In the genomic region with DNA sequence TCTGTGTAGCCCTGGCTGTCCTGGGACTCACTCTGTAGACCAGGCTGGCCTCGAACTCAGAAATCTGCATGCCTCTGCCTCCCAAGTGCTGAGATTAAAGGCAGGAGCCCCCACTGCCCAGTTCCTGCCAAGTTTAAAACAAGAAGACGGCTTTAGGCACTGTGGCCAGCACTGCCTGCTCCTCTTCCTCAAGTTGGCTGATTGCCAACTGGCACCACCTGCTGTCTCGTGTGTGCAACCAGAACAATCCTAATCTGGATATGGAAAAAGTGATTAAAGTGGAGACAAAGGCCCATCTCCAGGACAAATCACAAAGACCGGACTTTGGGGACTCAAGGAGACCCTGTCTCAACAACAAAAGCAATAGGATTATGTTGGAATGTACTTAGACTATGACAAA, we compare ENCODE assay signal across 27 mouse cellular contexts.
DNase-seq lines count a peak whose midpoint lies in the region; ATAC-seq lines count a peak whose summit lies in the region.
"Had no signal": no experiment of that assay in that cellular context is flagged by ENCODE, and none has a peak within 500 bp of the region (broad histone marks: within the 10 kb centered on the region; RNA-seq: fewer than 3 reads in every experiment).

No protein-coding gene starts in this region.

- intact Hi-C loops in left cerebral cortex, postnatal 4 days (cut with DNase I): no loop called here
- intact Hi-C loops in left cerebral cortex, postnatal 36 days (cut with DNase I): no loop called here

- H3K9ac ChIP-seq in midbrain, embryonic 14.5 days (replicated peaks; ENCODE audit: low read length): no peak overlapping the region
- H3K9ac ChIP-seq: hindbrain, embryonic 15.5 days; limb, embryonic 15.5 days; liver, embryonic 13.5 days had no signal

- H3K36me3 ChIP-seq in midbrain, embryonic 14.5 days (ENCODE audit: control insufficient read depth, insufficient read depth, low read length): no peaks in the 10 kb centered on the region
- H3K36me3 ChIP-seq: hindbrain, embryonic 10.5 days; hindbrain, embryonic 15.5 days; limb, embryonic 10.5 days; limb, embryonic 15.5 days; liver, embryonic 13.5 days had no signal

- 17% methylated on average over 4 of the region's 4 CpGs for WGBS in midbrain, embryonic 14.5 days

- no peaks in the 10 kb centered on the region for H3K27me3 ChIP-seq in midbrain, embryonic 14.5 days (ENCODE audit: control insufficient read depth, insufficient read depth, low read length)
- H3K27me3 ChIP-seq: hindbrain, embryonic 15.5 days; limb, embryonic 15.5 days; liver, embryonic 13.5 days; Patski had no signal

- peaks cover 10% of the 10 kb centered on the region; the same call in 1 of the 2 replicates for H3K4me1 ChIP-seq in midbrain, embryonic 14.5 days (ENCODE audit: control insufficient read depth, insufficient read depth, low read length)
- H3K4me1 ChIP-seq: liver, embryonic 13.5 days had no signal

- H3K27ac ChIP-seq in midbrain, embryonic 14.5 days (replicated peaks; ENCODE audit: low read depth, low read length): no peak overlapping the region
- H3K27ac ChIP-seq: hindbrain, embryonic 10.5 days; hindbrain, embryonic 15.5 days; layer of hippocampus, adult 2 months; limb, embryonic 10.5 days; limb, embryonic 15.5 days; liver, embryonic 13.5 days had no signal

- no peaks in the 10 kb centered on the region for H3K9me3 ChIP-seq in midbrain, embryonic 14.5 days (ENCODE audit: control insufficient read depth, low read length)
- H3K9me3 ChIP-seq: hindbrain, embryonic 10.5 days; hindbrain, embryonic 15.5 days; limb, embryonic 10.5 days; limb, embryonic 15.5 days; liver, embryonic 13.5 days had no signal

- no peak overlapping the region for H3K4me2 ChIP-seq in midbrain, embryonic 14.5 days (ENCODE audit: low read length)
- H3K4me2 ChIP-seq: hindbrain, embryonic 15.5 days; limb, embryonic 15.5 days; liver, embryonic 13.5 days had no signal

- DNase-seq in cerebellum, adult 9-11 months: peak; percentile 69
- peak; percentile 9 for DNase-seq in left cerebral cortex, postnatal 4 days
- no peak for DNase-seq in left cerebral cortex, postnatal 36 days (ENCODE audit: low spot score in 2 of 2)
- peak; percentile 61 for DNase-seq in retina, postnatal 1 day
- DNase-seq in retina, embryonic 14.5 days (ENCODE audit: low spot score): no peak
- DNase-seq in midbrain, embryonic 14.5 days: peak; percentile 51
- DNase-seq in lung, adult 18-20 months: no peak
- DNase-seq: adrenal gland, postnatal 14 days; gastrocnemius, postnatal 10 days; heart, postnatal 14 days; kidney, adult 2 months; kidney, postnatal 36 days; liver, embryonic 13.5 days; lung, adult 2 months; lung, postnatal 14 days; right cerebral cortex, postnatal 25 days; thymus, adult 18-20 months; thymus, postnatal 25 days had no signal

- no peak overlapping the region for H3K4me3 ChIP-seq in midbrain, embryonic 14.5 days (replicated peaks; ENCODE audit: low read depth, low read length)
- H3K4me3 ChIP-seq: erythroblast, embryonic 14.5 days; hindbrain, embryonic 10.5 days; hindbrain, embryonic 15.5 days; layer of hippocampus, adult 2 months; limb, embryonic 10.5 days; limb, embryonic 15.5 days; liver, embryonic 13.5 days had no signal

- ATAC-seq in cerebellum, adult (ENCODE audit: insufficient number of reproducible peaks, low FRiP score, low TSS enrichment): no peak
- peak; percentile 37; the same call in 1 of the 2 replicates for ATAC-seq in midbrain, embryonic 14.5 days (ENCODE audit: low FRiP score, low TSS enrichment)
- ATAC-seq: inflammation-experienced regulatory T-cells, adult 6 months; Patski had no signal

Comparison
In these comparisons a context has a peak if more than half of its experiments do, and no peak if none do; other contexts are left out.
1. DNase-seq: peak in cerebellum, adult 9-11 months (single experiment), left cerebral cortex, postnatal 4 days (single experiment), retina, postnatal 1 day (single experiment) and midbrain, embryonic 14.5 days (single experiment); none in left cerebral cortex, postnatal 36 days (0 of 2), retina, embryonic 14.5 days (single experiment) and lung, adult 18-20 months (0 of 2).